Mouse (Mus musculus) CD4-positive, CD25-positive, alpha-beta regulatory T cell, adult 2 months (primary cell): ENCODE measurements around the gene Naglu.

Experiments used
- DNase-seq: peaks from one replicate; pipeline ENCODE4 v3.0.0-alpha.2; 2012; ENCODE audit warnings: low read depth, low spot score

The Naglu gene

DNA sequence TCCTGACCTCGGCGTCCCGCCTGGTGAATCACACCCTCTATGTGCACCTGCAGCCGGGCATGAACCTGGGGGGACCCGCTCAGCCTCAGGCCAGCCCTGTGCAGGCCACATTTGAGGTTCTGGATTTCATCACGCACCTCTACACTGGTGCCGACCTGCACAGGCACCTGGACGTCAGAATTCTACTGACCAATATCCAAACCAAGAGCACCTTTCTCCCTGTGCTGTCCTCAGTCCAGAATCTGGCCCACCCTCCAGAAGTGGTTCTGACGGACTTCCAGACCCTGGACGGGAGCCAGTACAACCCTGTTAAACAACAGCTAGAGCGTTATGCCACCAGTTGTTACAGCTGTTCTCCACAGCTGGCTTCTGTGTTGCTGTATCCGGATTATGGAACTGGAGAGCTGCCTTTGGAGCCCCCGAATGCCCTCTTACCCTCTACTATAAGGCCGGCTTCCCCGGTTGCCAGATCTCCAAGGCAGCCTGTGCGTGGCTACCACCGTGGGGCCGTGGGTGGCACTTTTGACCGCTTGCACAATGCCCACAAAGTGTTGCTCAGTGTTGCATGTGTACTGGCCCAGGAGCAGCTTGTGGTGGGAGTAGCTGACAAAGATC lies 13.4 kb downstream of the Naglu start:
- no peak for DNase-seq

DNA sequence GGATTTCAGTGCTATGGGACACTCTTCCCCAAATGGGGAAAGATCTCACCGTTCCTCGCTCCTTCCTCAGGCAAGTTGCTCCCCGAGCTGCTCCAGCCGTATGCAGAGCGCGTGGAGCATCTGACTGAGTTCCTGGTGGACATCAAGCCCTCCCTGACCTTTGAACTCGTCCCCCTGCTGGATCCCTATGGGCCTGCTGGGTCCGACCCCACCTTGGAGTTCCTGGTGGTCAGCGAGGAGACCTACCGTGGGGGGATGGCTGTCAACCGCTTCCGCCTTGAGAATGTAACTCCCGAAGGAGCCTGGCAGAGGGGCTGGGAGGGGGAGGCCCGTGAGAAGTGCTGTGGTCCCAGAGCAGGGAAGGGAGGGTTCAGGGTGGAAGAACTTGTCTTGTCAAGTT lies 14.4 kb downstream of the Naglu start:
- no peak for DNase-seq

DNA sequence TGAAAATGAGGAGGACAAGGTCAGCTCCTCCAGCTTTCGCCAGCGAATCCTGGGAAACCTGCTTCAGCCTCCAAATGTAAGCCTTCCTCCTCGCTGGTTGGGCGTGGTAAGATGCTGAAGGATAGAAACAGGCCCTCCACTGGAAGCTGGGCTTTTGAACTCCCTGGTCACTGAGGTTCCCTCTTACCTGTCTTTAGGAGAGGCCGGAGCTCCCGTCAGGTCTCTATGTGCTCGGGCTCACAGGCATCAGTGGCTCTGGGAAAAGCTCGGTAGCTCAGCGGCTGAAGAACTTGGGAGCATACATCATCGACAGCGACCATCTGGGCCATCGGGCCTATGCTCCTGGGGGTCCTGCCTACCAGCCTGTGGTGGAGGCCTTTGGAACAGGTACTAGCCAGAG lies 15.0 kb downstream of the Naglu start:
- DNase-seq, result no peak

DNA sequence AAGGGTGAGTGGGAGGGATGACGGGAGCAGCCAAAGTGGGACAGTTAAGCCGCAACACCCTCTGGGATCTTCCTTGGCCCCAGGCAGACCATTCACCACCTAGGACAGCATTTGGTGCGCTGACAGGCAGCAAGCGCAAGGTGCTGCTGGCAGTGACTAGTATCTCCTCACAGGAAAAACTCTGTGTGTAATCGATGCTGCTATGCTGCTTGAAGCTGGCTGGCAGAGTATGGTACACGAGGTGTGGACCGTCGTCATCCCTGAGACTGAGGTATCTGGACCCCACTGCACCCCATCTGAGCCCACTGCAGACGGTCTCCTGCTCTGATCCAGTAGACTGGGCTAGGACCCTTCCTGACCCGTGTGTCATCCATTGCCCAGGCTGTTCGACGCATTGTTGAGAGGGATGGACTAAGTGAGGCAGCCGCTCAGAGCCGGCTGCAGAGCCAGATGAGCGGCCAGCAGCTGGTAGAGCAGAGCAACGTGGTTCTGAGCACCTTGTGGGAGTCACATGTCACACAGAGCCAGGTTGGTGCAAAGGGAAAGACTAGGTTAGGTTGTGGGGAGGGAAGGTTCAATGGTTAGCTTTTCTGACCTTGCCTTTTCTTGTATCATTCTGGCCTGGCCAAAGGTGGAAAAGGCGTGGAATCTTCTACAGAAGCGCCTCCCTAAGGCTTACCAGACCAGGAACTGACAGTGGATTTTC lies 16.0 kb downstream of the Naglu start:
- DNase-seq, result no peak

DNA sequence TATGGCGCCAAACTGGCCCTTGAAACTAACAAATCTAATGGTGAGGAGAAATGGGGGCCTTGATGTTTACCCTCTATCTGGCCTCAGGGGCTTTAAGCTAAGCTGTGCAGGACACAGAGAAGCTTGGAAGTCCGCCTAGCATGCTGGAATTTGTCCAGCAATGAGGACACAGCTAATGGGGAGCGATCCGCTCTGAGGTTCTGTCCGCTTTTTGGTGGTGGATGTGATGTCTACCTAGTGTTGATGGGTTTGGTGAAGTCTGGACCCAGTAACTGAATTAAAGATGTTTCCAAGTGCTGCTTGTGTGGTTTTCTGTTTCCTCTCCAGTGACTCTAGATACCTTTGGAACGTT lies 16.5 kb downstream of the Naglu start:
- DNase-seq, result no peak

DNA sequence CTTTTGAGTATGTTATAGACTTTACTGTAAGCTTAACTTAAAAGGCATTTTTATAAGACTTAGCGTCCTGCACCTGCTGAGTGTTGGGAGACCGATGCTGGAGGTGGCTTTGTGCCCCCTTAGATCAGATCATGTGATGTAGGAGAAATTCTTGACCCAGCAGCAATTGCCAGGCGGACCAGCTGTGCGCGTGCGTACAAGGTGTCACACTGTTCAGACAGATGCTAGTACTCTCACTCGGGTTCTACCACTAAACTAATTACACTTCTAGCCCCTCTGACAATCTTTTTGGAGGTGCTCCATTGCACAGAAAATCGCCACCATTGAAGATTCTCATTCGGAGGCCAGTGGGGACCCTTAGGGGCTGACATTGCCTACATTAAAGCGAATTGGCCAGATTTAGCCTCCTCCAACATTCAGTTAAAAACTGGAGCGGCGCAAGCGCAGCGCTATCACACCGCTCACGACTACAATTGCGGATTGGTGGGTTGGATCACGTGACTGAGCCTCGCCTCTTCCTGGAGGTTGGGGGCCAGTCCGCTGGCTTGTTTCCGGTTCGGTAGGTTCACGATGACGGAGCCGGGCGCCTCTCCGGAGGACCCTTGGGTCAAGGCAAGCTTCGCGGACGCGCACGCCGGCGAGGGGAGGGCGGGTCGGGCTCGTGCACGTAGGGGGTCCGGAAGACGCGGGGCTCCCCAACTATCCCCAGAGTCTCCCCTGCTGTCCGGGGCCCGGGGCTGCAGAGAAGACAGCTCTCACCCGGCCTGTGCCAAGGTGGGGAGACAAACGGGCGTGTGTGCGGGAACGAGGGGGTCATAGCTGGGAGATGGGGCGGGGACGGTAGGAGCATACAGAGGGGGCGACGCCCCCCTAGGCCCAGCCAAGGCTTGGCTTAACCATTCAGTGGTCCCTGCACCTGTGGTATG lies 17.2 kb downstream of the Naglu start, which contains the start of gene Mlx:
Gene Mlx, plus strand, starts transcription at position 522 of the 926 bp plus-strand sequence.
- DNase-seq, result peak; percentile 94

DNA sequence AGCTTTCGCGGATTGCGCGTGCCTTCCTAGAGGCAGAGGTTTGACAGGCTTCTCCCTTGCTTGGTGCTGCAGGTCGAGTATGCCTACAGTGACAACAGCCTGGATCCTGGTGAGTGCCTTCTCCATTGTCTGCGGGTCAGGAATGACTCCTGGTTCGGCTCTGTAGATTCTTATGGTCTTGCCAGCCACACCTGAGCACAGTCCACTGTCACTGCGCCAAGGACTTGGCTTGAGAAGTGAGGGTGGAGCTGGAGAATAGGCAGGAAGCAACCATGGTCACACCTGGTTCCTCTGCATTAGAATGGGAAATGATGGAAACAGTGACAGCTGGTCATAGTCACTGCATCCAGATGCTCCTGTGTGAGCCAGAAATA lies 17.9 kb downstream of the Naglu start:
- no peak for DNase-seq

DNA sequence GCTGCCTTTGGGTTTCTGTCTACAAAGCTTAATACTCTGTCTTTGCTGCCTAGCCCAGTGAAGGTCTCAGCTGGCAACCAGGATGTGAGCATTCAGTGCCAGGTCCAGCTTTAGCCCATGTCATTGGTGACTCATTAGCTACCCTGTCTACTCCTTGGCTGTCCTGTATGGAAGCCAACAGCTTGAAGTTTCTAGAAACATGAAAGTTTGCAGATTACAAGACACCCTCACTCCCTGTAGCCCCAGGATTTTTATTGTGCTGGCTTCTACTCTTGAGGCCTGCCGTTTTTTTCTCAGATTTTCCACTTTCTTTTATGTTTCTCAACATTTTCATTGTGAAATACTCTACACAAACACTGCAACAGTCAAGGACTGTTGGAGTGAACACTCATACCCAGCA lies 20.1 kb downstream of the Naglu start:
- DNase-seq, result no peak

DNA sequence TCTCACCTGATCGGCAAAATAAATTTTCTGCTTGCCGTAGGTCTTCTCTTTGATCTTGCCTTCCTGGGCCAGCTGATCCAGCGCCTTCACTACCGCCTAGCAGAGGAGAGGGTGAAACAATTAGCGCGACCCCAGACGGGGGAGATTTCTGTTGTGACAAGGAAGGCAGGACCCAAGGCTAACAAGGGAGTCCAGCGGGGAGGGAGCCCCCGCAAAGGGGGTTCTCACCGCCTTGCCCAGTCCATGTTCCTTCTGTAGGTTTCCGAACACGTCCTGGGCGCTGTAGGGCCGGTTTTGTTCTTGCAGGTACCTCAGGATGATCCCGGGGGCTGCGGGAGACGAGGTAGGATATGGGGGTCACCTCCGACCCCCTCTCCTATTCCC lies 25.1 kb downstream of the Naglu start:
- DNase-seq, result no peak

DNA sequence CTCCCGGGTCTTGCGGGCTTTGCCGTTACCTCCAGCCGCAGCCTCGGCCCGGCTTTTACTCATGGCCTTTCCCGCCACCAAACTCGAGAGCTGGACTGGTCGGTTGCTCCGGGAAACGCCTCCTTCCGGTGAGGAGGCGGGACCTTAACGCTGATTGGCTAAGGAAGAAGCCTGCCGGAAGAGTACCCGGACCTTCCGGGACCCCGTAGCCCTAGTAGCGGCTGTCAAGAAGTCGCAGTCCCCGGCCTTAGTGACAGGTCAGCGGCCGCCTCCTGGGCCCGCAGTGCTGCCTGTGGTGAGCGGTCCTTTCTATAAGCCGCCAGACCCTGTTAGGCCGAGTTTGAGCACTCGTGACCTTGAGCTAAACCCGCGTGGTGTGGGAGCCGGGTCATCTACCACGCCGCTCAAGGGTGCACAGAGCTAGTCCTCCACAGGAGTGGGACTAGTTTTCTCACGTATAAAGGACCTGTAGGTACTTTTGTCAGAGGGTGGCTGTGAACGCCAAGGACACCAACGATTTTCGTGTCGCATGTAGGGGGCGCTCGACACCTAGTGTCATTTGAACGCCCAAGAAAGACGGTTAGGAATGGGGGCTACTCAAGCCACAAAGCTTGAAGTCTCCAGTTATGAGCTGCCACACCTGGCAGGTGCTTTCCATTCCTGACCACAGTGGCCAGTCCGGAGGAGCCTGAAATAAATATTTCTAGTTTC lies 25.7 kb downstream of the Naglu start, which contains the start of gene Psmc3ip:
Gene Psmc3ip, minus strand, starts transcription at position 123 of the 711 bp plus-strand sequence.
- DNase-seq, result peak; percentile 92

DNA sequence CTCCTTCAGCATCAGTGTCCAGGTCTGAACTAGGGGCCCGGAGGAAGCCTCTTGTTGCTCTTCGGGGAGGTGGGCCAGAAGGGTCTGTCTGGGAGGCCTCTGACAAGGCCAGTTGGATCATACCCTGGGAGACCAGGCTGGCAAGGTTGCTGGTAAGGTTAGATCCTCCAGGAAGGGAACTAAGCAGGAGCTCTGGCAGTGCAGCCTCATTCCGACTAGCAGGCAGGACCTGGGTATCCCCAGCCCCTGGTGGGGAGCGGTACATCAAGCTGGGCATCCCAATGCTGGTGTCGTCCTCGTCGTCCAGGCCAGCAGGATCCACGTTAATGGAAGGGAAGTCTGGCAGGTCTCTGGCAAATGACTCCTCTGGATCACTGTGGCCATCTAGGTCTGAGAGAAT lies 28.4 kb downstream of the Naglu start:
- DNase-seq, result no peak

DNA sequence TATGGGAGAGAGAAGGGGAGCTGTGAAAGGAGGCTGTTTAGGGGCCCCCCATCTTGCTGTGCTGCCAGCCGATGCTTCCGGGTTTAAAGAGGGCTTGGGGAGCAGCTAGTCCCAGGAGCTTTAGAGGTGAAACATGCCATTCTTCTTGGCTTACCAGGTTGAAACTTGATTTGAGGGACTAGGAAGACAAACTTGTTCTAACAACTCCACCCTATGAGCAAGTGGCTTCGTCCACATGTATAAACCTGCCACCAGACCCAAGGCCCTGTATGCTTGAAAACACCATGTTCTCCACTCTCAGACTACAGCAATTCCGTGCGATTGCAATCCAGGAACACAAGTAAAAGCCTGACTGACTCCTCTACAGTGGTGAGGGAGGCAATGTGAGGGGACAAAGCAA lies 33.2 kb downstream of the Naglu start:
- DNase-seq, result no peak

DNA sequence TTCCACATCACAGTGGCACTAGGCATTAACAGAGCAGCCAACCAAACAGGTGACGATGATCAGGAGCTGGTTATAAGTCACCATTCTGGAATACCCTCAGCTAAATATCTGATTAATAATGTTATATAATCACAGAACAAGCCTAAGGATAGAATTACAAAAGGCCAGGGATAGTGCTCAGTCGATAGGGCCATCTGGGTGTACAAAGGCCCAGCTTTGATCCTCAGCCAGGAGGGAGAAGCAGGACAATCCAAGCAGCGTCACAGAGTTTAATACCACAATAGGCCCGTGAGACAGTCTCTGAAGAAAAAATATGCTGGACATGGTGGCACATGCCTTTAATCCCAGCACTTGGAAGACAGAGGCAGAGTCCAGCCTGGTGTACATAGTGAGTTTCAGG lies 39.5 kb downstream of the Naglu start:
- no peak for DNase-seq

DNA sequence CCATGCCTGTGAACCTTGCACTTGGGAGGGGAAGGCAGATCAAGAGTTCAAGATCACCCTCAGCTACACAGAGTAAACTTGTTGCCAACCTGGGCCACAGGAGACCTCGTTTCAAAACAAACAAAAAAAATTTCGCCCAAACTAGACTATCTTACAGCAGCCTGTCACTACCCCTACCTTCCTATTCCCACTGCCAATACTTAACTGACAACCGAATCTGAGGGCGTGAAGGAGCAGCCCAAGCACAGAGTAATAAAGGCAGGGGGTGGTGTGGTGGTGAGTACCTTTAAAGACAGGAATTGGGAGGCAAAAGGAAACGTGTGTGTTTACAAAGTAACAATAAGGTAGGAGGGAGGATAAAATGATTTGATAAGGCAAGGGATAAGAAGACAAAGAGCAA lies 40.9 kb downstream of the Naglu start:
- DNase-seq, result no peak

DNA sequence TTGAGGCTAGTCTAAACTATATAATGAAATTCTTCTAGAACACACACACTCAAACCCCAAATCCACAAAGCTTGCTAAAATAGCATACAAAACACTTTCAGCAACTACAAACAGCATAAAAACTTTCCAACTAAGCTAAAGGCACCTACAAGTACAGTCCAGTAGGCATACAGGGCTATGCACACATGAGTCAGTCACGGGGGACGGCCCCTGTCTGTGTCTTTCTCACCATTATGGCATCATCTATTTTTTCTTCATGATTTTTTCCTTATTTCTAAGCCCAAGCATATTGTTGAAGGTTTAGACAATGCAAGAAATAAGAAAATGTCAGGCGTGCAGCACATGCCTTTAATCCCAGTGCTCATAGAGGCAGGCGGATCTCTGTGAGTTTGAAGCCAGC lies 41.4 kb downstream of the Naglu start:
- DNase-seq, result no peak

DNA sequence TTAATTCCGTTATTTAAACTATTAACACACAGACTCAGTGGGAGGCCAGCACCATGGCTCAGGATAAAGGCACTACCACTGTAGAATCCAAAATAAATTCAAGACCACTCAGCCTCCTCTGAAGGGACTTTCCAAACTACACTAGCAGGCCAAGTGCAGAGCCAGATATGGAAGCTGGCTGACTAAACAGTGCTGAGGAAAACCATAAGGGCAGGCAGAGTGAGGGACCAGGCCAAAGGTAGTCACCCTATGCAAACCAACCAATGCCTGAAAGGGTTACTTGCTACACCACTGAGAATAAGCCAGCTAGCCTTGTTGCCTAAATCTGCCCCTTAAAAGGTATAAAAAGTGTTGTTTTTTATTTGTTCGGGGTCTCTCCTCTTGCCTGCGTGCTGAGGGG lies 42.4 kb downstream of the Naglu start:
- DNase-seq, result no peak

DNA sequence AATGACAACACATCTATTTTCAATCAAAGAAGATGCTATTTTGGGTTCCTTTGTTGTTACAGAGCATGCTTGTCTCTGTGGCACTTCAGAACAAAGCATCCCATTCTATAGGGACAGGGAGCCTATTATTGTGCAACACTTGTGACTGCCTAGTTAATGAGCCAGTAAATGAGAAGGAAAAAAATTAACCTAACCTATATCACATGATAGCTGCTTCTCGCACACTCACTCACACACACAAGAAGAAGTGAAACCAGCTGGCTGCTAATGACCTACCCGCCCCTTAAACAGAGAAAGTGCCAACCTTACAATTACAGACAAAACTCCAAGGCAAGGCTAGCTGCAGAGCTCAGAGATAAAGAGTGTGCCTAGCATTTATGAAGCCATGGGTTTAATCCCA lies 45.8 kb downstream of the Naglu start:
- no peak for DNase-seq

DNA sequence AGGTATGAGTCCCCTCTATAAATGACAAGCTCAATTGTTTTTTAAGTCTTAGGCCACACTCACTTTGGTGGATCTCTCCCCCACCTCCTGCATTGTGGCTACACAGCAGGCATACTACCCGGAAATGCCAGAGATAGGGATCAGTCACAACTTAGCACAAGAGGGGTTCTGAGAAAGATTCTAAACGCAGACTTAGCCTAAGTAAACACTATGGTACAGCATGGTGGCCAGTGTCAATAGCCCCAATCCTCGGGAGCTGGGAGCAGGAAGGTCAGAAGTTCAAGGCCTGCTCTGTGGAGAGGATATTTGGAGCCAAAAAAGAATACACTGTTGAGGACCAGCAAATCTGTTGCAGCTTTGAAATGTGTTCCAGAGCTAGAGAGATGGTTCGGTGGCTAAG lies 48.3 kb downstream of the Naglu start:
- DNase-seq, result peak; percentile 29

DNA sequence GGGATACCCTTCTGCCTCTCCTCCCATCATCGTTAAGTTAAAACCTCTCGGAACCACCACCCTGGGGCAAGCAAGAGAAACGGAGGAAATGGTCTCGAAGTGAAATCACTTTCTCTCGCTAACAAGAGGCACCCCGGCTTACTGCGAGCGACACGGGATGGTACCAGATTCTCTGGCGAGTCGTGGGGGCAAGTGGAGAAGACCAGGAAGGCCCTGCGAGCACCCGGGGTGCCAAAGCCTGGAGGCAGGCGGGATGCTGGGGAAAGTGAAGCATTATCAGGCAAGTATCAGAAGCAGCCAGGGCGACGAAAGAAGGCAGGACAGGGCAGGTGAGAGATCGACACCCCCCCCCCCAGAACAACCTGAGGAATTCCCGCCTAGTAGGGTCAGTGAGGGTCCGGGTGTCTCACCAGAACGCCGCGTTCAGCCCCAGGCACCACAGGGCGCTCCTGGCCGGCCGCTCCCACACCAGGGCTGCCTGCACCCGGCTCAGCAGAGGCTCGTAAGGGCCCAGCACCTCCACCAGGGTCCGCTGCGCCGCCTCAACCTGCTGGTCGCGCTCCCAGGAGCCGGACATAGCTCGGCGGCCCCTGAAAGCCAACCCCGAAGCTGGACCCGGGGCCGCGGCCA lies 49.4 kb downstream of the Naglu start:
- no peak for DNase-seq

DNA sequence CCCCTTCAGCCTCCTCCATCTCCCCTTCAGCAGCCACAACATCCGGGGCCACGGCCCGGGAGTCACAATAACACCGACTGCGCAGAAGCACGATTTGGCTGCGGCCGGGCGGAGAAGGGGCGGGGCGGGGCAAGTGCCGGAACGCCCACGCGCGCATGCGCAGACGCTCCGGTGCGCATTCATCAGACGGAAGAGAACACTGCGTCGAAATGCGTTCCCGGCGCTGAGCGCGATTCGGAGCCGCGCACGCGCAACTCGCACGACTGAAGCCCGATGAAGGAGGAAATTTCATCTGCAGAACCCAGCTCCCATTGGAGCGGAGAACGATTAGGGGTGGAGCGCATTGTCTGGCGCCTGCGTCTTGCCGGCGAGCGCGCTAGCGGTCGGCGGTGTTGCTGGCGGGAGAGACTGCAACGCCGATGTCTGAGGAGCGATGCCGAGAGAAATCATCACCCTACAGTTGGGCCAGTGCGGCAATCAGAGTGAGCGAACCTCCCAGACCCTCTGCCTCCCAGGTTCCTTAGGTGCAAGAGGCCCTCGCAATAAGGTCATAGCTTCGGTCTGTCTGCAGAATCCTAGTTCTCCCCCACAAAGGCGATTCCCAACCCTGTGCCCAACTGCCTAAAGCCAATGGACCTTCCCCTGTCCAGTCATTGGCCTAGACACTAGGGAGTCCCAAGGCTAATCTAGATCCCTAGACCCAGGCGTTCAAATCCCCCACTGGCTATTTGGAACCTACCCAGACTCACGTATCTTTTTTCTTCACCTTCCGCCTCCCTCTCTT lies 50.1 kb downstream of the Naglu start, which contains the start of the genes Retreg3 and Tubg1:
Gene Retreg3, minus strand, starts transcription at position 133 of the 784 bp plus-strand sequence.
Gene Tubg1, plus strand, starts transcription at position 178 of the 784 bp plus-strand sequence.
- peak; percentile 100 for DNase-seq
